Mouse (Mus musculus) kidney, embryonic 16.5 days (tissue): ENCODE results near the gene Tfr2. TPM values are rescaled to one million over a fixed set of nuclear protein-coding genes. Genes with fewer than 3 reads are reported as not detected.
A peak's percentile ranks its signal among the peaks of the same experiment; 100 is the strongest.

Source experiments
- ATAC-seq: fragments of 200-750 bp; cut with Nextera tagmentation; 2 replicates; pipeline ENCODE4 v1.8.0; 2017; ENCODE audit warnings: moderate TSS enrichment; ENCODE audit not compliant: low FRiP score, low TSS enrichment
- H3K27ac ChIP-seq: fragments of 300-500 bp; sonication (generic); 2 replicates; pipeline ENCODE4 v1.5.1; 2014; ENCODE audit warnings: low read length
- H3K27me3 ChIP-seq: fragments of 300-500 bp; sonication (generic); 2 replicates; pipeline ENCODE4 v1.6.1; 2014; ENCODE audit warnings: low read length, control low read depth, mixed read lengths; ENCODE audit not compliant: insufficient read depth
- H3K36me3 ChIP-seq: fragments of 300-500 bp; sonication (generic); 2 replicates; pipeline ENCODE4 v1.6.1; 2014; ENCODE audit warnings: low read length, control low read depth, mixed read lengths; ENCODE audit not compliant: insufficient read depth
- H3K4me1 ChIP-seq: fragments of 300-500 bp; sonication (generic); 2 replicates; pipeline ENCODE4 v1.6.1; 2014; ENCODE audit warnings: low read length, control low read depth, mixed read lengths; ENCODE audit not compliant: insufficient read depth
- H3K4me2 ChIP-seq: fragments of 300-500 bp; sonication (generic); replicated peaks from 2 replicates; pipeline ENCODE4 v1.6.1; 2014; ENCODE audit warnings: low read depth, low read length
- H3K4me3 ChIP-seq: fragments of 300-500 bp; sonication (generic); 2 replicates; pipeline ENCODE4 v1.5.1; 2014; ENCODE audit warnings: mild to moderate bottlenecking, low read length
- H3K9ac ChIP-seq: fragments of 300-500 bp; sonication (generic); replicated peaks from 2 replicates; pipeline ENCODE4 v1.6.1; 2014; ENCODE audit warnings: low read length
- H3K9me3 ChIP-seq: fragments of 300-500 bp; sonication (generic); 2 replicates; pipeline ENCODE4 v1.6.1; 2016; ENCODE audit warnings: low read length, control low read depth
- WGBS: fragments of 180-500 bp; shearing (Covaris S2); extraction: QIAGEN DNeasy Blood & Tissue Kit; methylation state at CpG from one replicate; pipeline ENCODE4 v1.1.7; 2014; 5-methylcytosine and 5-hydroxymethylcytosine counted together
- polyA plus RNA-seq: library from polyadenylated mRNA; unstranded; fragments of >200 nt; fragmentation: Nextera tagmentation; extraction: Ambion mirVana; gene quantifications from 2 replicates; pipeline ENCODE4 v1.2.1, GENCODE M21; 2015

Tfr2 gene
- polyA plus RNA-seq, 1 experiment from 2014 or later = 0.57 TPM

- WGBS = 94% methylated on average over 6 of the region's 6 CpGs
- no peak overlapping the region for H3K4me2 ChIP-seq
- no peak for ATAC-seq
- no peak overlapping the region for H3K27ac ChIP-seq
- H3K4me1 ChIP-seq = peaks cover 20% of the 10 kb centered on the region; the same call in 1 of the 2 replicates
- H3K36me3 ChIP-seq = no peaks in the 10 kb centered on the region
- no peak overlapping the region for H3K9ac ChIP-seq
- no peak overlapping the region for H3K4me3 ChIP-seq
- no peaks in the 10 kb centered on the region for H3K27me3 ChIP-seq
- H3K9me3 ChIP-seq = no peaks in the 10 kb centered on the region
Measured at GRCm38 (mm10) chr5:137597625-137598024, 28.0 kb downstream of the Tfr2 start.

DNA sequence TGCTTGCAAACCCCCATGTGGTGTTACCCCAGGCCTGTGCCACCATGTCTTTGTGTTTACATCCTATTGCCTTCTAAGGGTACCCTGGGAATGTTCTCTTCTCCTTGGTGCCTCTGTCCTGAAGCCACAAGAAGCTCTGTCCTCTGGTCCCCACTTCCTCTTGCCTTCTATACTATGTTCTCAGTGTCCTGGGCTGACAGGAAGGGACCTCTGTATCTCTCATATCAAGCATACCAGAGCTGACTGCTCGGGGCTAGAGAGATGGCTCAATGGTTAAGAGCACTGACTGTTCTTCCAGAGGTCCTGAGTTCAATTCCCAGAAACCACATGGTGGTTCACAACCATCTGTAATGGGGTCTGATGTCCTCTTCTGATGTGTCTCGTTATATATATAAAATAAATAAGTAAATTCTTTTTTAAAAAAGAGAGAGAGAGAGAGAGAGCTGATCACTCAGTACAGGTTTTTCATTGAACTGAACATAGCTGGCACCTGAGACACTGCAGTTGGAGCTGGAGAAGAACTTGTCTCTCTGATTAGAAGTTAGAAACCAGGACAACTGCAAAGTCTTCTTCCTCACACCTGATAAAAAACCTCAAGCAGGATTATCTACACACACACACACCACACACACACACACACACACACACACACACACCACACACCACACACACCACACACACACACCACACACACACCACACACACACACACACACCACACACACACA is 28.6 kb downstream of the Tfr2 start:
- Histone ChIP-seq H3K4me2 (no peak overlapping the region), H3K9ac (no peak overlapping the region), H3K36me3 (no peaks in the 10 kb centered on the region), H3K4me1 (peaks cover 26% of the 10 kb centered on the region; the same call in 1 of the 2 replicates), H3K4me3 (no peak overlapping the region), H3K27me3 (no peaks in the 10 kb centered on the region), H3K9me3 (no peaks in the 10 kb centered on the region), H3K27ac (no peak overlapping the region)
- ATAC-seq = no peak
- WGBS = 79% methylated on average over 2 of the region's 2 CpGs

GRCm38 (mm10) chr5:137599600-137599999 is 30.0 kb downstream of the Tfr2 start:
- Histone ChIP-seq H3K4me1 (peaks cover 28% of the 10 kb centered on the region; the same call in 1 of the 2 replicates), H3K9me3 (no peaks in the 10 kb centered on the region), H3K27ac (peak overlapping the region; percentile 30; the same call in 1 of the 2 replicates), H3K27me3 (no peaks in the 10 kb centered on the region), H3K4me2 (peak overlapping the region; percentile 92), H3K9ac (peak overlapping the region; percentile 81), H3K4me3 (peak overlapping the region; percentile 72), H3K36me3 (no peaks in the 10 kb centered on the region)
- WGBS = 35% methylated on average over 9 of the region's 9 CpGs
- no peak for ATAC-seq

DNA sequence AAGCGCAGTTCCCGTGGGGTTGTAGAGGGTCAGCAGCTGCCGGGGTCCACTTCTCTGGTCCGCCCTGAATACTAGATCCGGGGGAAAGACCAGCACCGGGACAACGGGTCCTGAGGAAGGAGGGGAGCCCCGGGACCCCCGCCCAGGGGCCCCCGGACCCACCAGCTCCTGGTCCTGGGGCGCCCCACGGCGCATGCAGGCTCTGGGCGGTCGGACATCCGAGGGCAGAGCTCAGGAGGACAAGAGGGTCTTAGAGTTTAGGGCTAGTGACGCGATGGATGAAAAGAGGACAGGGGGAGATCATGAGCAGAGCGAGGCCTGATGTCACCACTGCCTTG is 30.6 kb downstream of the Tfr2 start:
- ATAC-seq = peak; percentile 66
- Histone ChIP-seq H3K4me1 (peaks cover 28% of the 10 kb centered on the region; the same call in 1 of the 2 replicates), H3K27ac (peak overlapping the region; percentile 93), H3K36me3 (no peaks in the 10 kb centered on the region), H3K27me3 (no peaks in the 10 kb centered on the region), H3K4me2 (peak overlapping the region; percentile 92), H3K9ac (peak overlapping the region; percentile 81), H3K4me3 (peak overlapping the region; percentile 72), H3K9me3 (no peaks in the 10 kb centered on the region)
- under 1% methylated on average over 19 of the region's 19 CpGs for WGBS

DNA sequence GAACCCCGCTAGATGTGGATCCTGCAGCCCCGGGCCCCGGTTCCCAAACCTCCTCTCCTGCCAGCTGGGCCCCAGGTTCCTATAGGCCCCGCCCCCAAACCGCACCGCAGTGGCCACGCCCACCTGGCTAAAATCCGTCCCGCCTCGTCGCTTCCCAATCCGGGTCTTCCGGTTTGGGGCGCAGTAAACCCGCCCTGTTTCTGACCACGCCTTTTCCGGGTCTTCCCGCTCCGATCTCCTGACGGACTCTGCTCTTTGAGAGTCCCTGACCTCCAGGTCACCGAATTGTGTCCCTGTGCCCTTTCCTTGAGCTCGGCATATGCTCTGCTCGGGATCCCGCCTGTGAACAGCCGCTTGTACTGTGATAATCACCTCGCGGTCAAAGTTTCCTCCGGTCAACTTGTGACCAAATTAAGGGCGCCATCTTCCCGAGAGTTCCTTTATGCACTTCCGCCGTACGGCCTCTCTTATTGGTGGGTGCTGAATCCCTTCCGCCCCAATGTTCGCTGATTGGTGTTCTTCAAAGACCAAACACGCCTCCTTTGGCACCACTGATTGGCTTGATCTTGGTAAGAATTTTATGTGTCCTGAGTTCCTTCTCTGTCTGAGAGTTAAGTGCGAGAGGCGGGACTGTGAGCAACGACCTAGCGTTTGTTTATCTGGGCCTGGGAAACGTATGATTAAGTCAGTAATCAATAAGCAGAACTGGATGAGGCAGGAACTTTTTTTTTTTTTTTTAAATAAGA is 31.2 kb downstream of the Tfr2 start, which contains the start of gene Mospd3:
TSS of gene Mospd3 (minus strand) at position 440 of the 746 bp plus-strand sequence.
- Histone ChIP-seq H3K9ac (peak within 1 kb of the TSS; percentile 81), H3K4me3 (peak within 1 kb of the TSS; percentile 72), H3K27ac (peak within 1 kb of the TSS; percentile 93), H3K4me1 (peaks cover 28% of the 10 kb centered on the region; the same call in 1 of the 2 replicates), H3K4me2 (peak within 1 kb of the TSS; percentile 92), H3K27me3 (no peaks in the 10 kb centered on the region), H3K36me3 (no peaks in the 10 kb centered on the region), H3K9me3 (no peaks in the 10 kb centered on the region)
- ATAC-seq = peak; percentile 95
- under 1% methylated on average over 41 of the region's 41 CpGs for WGBS

DNA sequence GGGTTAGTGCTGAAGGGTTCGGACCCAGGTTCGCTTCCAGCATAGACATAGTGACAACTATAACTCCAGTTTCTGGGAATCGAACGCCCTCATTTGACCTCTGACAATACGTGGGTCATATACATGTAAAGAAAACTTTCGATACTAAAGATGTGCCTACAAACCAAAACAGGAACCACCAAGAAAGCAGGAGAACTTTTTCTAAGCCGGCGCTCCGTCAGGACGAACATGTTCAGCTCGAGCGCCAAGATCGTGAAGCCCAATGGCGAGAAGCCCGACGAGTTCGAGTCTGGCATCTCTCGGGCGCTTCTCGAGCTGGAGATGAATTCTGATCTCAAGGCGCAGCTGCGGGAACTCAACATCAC is 31.7 kb downstream of the Tfr2 start:
- H3K9ac ChIP-seq = peak overlapping the region; percentile 79

GRCm38 (mm10) chr5:137607860-137608653 is 38.4 kb downstream of the Tfr2 start:
- H3K9me3 ChIP-seq = no peaks in the 10 kb centered on the region
- ATAC-seq = no peak
- peaks cover 12% of the 10 kb centered on the region for H3K36me3 ChIP-seq
- H3K4me3 ChIP-seq = peak overlapping the region; percentile 32
- no peak overlapping the region for H3K27ac ChIP-seq
- H3K4me1 ChIP-seq = peaks cover 54% of the 10 kb centered on the region
- WGBS = 20% methylated on average over 26 of the region's 26 CpGs
- H3K4me2 ChIP-seq = peak overlapping the region; percentile 58
- H3K9ac ChIP-seq = peak overlapping the region; percentile 51
- H3K27me3 ChIP-seq = no peaks in the 10 kb centered on the region; the same call in 1 of the 2 replicates

More for the DNA sequence above, 31.7 kb downstream of the Tfr2 start:
- H3K4me3 ChIP-seq = peak overlapping the region; percentile 72
- peak overlapping the region; percentile 92 for H3K4me2 ChIP-seq
- peaks cover 4% of the 10 kb centered on the region for H3K36me3 ChIP-seq
- no peaks in the 10 kb centered on the region for H3K9me3 ChIP-seq
- WGBS = under 1% methylated on average over 22 of the region's 22 CpGs
- H3K27ac ChIP-seq = peak overlapping the region; percentile 83
- no peak for ATAC-seq
- no peaks in the 10 kb centered on the region for H3K27me3 ChIP-seq
- peaks cover 28% of the 10 kb centered on the region; the same call in 1 of the 2 replicates for H3K4me1 ChIP-seq

DNA sequence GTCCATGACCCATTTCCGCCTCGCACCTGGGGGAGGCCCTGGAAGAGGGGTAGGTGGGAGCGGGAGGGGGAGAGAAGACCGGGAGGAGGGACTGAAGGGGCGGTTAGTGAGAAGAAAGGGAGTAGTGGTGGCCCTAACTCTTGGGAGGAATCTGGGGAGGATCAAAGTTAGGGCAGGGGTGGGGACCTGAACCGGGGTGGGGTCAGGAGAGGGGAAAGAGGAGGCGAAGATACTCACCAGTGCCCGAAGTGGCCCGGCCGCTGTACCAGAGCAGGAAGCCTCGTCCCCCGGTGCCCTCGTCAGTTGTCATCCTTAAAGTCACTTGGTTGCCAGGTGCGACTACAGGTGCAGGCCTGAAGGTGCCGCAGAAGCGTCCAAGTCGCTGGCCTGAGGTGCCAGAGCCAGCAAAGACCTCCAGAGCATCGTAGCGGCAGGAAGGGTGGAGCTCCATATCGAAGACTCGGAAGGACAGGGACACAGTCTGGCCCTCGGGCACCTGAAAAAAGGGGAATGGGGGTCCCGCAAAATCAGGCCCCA is 39.1 kb downstream of the Tfr2 start:
- Histone ChIP-seq H3K4me1 (peaks cover 56% of the 10 kb centered on the region), H3K9me3 (no peaks in the 10 kb centered on the region), H3K27me3 (no peaks in the 10 kb centered on the region; the same call in 1 of the 2 replicates), H3K9ac (peak overlapping the region; percentile 51), H3K27ac (no peak overlapping the region), H3K36me3 (peaks cover 12% of the 10 kb centered on the region), H3K4me3 (peak overlapping the region; percentile 32), H3K4me2 (peak overlapping the region; percentile 58)
- no peak for ATAC-seq
- WGBS = 18% methylated on average over 22 of the region's 23 CpGs

DNA sequence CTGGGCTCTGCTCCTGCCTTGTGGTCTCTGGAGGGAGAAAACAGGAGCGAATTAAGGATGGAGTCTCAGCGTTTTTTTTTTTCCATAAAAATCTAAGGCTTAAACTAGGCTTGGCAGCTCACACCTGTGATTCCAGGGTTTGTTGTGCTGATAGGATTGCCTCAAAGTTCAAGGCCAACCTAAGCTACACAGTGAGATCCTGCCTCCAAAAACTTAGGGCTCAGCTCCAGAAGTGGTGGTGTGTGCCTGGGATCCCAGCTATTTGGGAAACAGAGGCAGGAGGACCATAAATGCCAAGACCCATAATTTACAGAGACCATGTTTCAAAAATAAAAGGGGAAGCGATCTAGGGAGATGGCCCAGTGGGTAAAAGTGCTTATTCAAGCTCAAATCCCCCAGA is 39.7 kb downstream of the Tfr2 start:
- H3K9me3 ChIP-seq = no peaks in the 10 kb centered on the region
- peaks cover 56% of the 10 kb centered on the region for H3K4me1 ChIP-seq
- H3K36me3 ChIP-seq = peaks cover 12% of the 10 kb centered on the region
- no peak overlapping the region for H3K4me3 ChIP-seq
- no peak overlapping the region for H3K9ac ChIP-seq
- H3K27ac ChIP-seq = no peak overlapping the region
- peak overlapping the region; percentile 58 for H3K4me2 ChIP-seq
- ATAC-seq = no peak
- H3K27me3 ChIP-seq = no peaks in the 10 kb centered on the region; the same call in 1 of the 2 replicates
- 49% methylated on average over 3 of the region's 3 CpGs for WGBS
